Mouse (Mus musculus) embryonic facial prominence, embryonic 10.5 days (tissue): ENCODE measurements around the gene Clec2l. TPM values are rescaled to one million over a fixed set of nuclear protein-coding genes. Genes with fewer than 3 reads are reported as not detected.

ENCODE experiments used
- polyA plus RNA-seq: library from polyadenylated mRNA; unstranded; fragments of >200 nt; fragmentation: Nextera tagmentation; extraction: Ambion mirVana; gene quantifications from 2 replicates; pipeline ENCODE4 v1.2.1, GENCODE M21; 2016

Clec2l gene
- polyA plus RNA-seq, 1 experiment from 2014 or later: 0.97 TPM

Other genes with a start within 250 kb of the Clec2l start
- 14.9 and 16.8 TPM in 2 replicates for gene Ubn2, start 229.1 kb upstream of the Clec2l start, polyA plus RNA-seq
- gene Fmc1, start 129.6 kb upstream of the Clec2l start, polyA plus RNA-seq: 97.6 and 102 TPM in 2 replicates
- gene Luc7l2, start 111.7 kb upstream of the Clec2l start, polyA plus RNA-seq: 36.4 and 38.4 TPM in 2 replicates
- gene Klrg2, start 25.8 kb upstream of the Clec2l start, polyA plus RNA-seq: 0.06 TPM in 1 of 2 replicates, not detected in the other
- gene Tbxas1, start 212.3 kb downstream of the Clec2l start, polyA plus RNA-seq: 0.88 and 1.8 TPM in 2 replicates
- gene Hipk2, start 213.1 kb downstream of the Clec2l start, polyA plus RNA-seq: 24.5 and 26.1 TPM in 2 replicates